ENCODE assay signal across 28 mouse cellular contexts in genomic region chr2:171605064-171605463, GRCm38 (mm10).
"Had no signal": no experiment of that assay in that cellular context is flagged by ENCODE, and none has a peak within 500 bp of the region (broad histone marks: within the 10 kb centered on the region; RNA-seq: fewer than 3 reads in every experiment).

No protein-coding gene starts in this region.

- H3K27ac ChIP-seq: heart, embryonic 13.5 days; heart, embryonic 15.5 days; hindbrain, embryonic 10.5 days; hindbrain, embryonic 12.5 days; hindbrain, embryonic 14.5 days; intestine, embryonic 15.5 days; kidney, postnatal 0 days; layer of hippocampus, adult 2 months; left cerebral cortex, adult 2 months; limb, embryonic 10.5 days; limb, embryonic 12.5 days; liver, embryonic 13.5 days; liver, embryonic 15.5 days had no signal

- H3K9ac ChIP-seq: heart, embryonic 13.5 days; heart, embryonic 15.5 days; hindbrain, embryonic 12.5 days; hindbrain, embryonic 14.5 days; intestine, embryonic 15.5 days; limb, embryonic 12.5 days; liver, embryonic 13.5 days; liver, embryonic 15.5 days; liver, postnatal 0 days had no signal

- ATAC-seq: hindbrain, embryonic 16.5 days; inflammation-experienced regulatory T-cells, adult 6 months; intestine, embryonic 15.5 days; intestine, postnatal 0 days; liver, postnatal 0 days had no signal

- H3K27me3 ChIP-seq: heart, embryonic 13.5 days; heart, embryonic 15.5 days; hindbrain, embryonic 12.5 days; intestine, embryonic 15.5 days; limb, embryonic 12.5 days; liver, embryonic 13.5 days; liver, embryonic 15.5 days had no signal

- H3K9me3 ChIP-seq: heart, embryonic 13.5 days; heart, embryonic 15.5 days; hindbrain, embryonic 10.5 days; hindbrain, embryonic 12.5 days; intestine, embryonic 15.5 days; limb, embryonic 10.5 days; limb, embryonic 12.5 days; liver, embryonic 13.5 days; liver, embryonic 15.5 days had no signal

- DNase-seq: gastrocnemius, postnatal 10 days; gastrocnemius, postnatal 25 days; heart, postnatal 14 days; heart, postnatal 4 days; kidney, adult 18-20 months; kidney, adult 8-10 months; kidney, postnatal 14 days; kidney, postnatal 36 days; liver; liver, embryonic 13.5 days; liver, postnatal 0 days; lung, adult 2 months had no signal

- H3K4me2 ChIP-seq: heart, embryonic 13.5 days; heart, embryonic 15.5 days; hindbrain, embryonic 12.5 days; hindbrain, embryonic 14.5 days; intestine, embryonic 15.5 days; limb, embryonic 12.5 days; liver, embryonic 11.5 days; liver, embryonic 13.5 days; liver, embryonic 15.5 days had no signal

- H3K4me3 ChIP-seq: heart, embryonic 13.5 days; heart, embryonic 15.5 days; hindbrain, embryonic 10.5 days; hindbrain, embryonic 12.5 days; intestine, embryonic 15.5 days; layer of hippocampus, adult 2 months; left cerebral cortex, adult 2 months; limb, embryonic 10.5 days; limb, embryonic 12.5 days; liver, embryonic 13.5 days; liver, embryonic 15.5 days had no signal

- H3K4me1 ChIP-seq: heart, embryonic 13.5 days; heart, embryonic 15.5 days; hindbrain, embryonic 10.5 days; hindbrain, embryonic 12.5 days; intestine, embryonic 15.5 days; limb, embryonic 10.5 days; limb, embryonic 12.5 days; liver, embryonic 13.5 days; liver, embryonic 15.5 days had no signal

- H3K36me3 ChIP-seq: heart, embryonic 13.5 days; heart, embryonic 15.5 days; hindbrain, embryonic 10.5 days; hindbrain, embryonic 12.5 days; intestine, embryonic 15.5 days; limb, embryonic 10.5 days; limb, embryonic 12.5 days; liver, embryonic 13.5 days; liver, embryonic 15.5 days had no signal
